Mouse (Mus musculus): ENCODE results near the gene Slk. TPM values are rescaled to one million over a fixed set of nuclear protein-coding genes. Genes with fewer than 3 reads are reported as not detected.

Gene Slk
- polyA plus RNA-seq (2015; fragmentation: Nextera tagmentation; extraction: Ambion mirVana), result 9.2 and 10.6 TPM in 2 replicates

DNA sequence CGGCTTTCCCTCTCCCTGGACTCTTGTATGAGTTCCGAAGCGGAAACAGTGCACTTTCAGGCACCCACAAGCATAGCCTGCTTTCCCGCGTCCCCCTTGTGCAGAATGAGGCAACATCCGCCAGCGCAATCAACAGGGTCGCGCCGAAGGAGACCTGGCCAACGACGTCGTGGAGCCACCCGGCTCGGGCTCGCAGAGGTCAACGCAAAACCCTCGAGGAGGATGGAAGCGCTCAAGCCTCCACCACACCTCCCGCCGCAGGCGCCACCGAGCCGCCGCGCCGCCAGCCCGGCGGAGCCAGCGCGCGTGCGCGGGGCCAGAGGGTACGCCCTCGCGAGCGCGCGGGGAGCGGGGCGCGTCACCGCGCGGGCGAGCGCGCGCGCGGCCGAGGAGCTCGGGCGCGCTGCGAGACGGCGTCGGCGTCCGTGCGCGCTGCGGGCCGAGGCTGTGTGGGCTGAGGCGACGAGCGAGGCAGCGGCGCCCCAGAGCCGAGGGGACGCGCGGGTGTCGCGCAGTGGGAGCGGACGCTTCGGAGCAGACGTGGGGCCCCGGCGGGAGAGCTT is at the start of gene Slk:
Gene Slk, plus strand, starts transcription at position 454 of the 563 bp plus-strand sequence.
- Histone ChIP-seq H3K9me3 (no peaks in the 10 kb centered on the region), H3K4me3 (peak within 1 kb of the TSS; percentile 78), H3K9ac (peak within 1 kb of the TSS; percentile 94), H3K4me1 (peaks cover 27% of the 10 kb centered on the region), H3K36me3 (no peaks in the 10 kb centered on the region), H3K27ac (peak within 1 kb of the TSS; percentile 91), H3K27me3 (no peaks in the 10 kb centered on the region), H3K4me2 (replicated peaks) (peak within 1 kb of the TSS; percentile 79)
- ATAC-seq (ENCODE audit: low FRiP score, low read depth), result peak; percentile 90
- WGBS, result under 1% methylated on average over 66 of the region's 83 CpGs

DNA sequence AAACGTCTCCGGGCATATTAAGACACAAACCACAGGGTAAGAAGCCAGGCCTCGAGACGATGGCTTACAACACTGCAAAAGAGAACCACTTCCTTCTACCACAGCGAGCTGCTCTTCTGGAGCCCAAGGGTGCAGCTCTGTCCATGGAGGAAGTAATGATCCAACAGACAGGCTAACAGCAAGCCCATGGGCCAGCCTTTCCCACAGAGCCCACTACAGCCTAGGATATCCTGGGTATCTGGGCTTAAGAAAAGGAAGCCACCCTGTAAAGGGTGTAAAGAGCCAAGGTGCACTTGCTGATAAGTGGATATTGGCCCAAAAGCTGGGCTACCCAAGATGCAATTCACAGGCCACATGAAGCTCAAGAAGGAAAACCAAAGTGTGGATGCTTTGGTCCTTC is 48.2 kb upstream of the Slk start:
- Histone ChIP-seq H3K27ac (no peak overlapping the region), H3K9ac (peak overlapping the region; percentile 31; the same call in 1 of the 2 replicates), H3K27me3 (no peaks in the 10 kb centered on the region), H3K9me3 (no peaks in the 10 kb centered on the region), H3K36me3 (peaks cover 59% of the 10 kb centered on the region), H3K4me1 (peaks cover 23% of the 10 kb centered on the region), H3K4me3 (no peak overlapping the region), H3K4me2 (replicated peaks) (no peak overlapping the region)
- no peak for ATAC-seq (ENCODE audit: low FRiP score, low read depth)
- WGBS, result 89% methylated on average over 5 of the region's 5 CpGs

DNA sequence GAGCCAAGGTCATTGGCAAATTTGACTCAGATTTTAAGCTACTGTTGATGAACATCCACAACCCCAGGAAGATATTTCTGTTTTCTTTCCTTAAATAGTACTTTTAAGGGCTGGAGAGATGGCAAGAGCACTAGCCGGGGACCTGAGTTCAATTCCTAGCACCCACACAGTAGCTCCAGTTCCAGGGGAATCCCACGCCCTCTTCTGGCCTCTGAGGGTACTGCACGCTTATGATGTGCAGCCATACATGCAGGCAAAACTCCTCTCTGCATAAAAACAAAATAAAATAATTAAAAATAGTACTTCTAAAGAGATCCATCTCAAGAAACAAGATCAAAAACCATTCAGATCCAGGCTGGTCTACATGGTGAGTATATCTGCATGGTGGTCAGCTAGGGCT is 47.0 kb upstream of the Slk start:
- H3K4me2 ChIP-seq (replicated peaks), result no peak overlapping the region
- no peaks in the 10 kb centered on the region for H3K9me3 ChIP-seq
- H3K4me1 ChIP-seq, result peaks cover 23% of the 10 kb centered on the region
- WGBS, result 90% methylated on average over 3 of the region's 3 CpGs
- ATAC-seq (ENCODE audit: low FRiP score, low read depth), result no peak
- H3K27me3 ChIP-seq, result no peaks in the 10 kb centered on the region
- no peak overlapping the region for H3K27ac ChIP-seq
- H3K36me3 ChIP-seq, result peaks cover 47% of the 10 kb centered on the region
- H3K4me3 ChIP-seq, result no peak overlapping the region
- H3K9ac ChIP-seq, result no peak overlapping the region

DNA sequence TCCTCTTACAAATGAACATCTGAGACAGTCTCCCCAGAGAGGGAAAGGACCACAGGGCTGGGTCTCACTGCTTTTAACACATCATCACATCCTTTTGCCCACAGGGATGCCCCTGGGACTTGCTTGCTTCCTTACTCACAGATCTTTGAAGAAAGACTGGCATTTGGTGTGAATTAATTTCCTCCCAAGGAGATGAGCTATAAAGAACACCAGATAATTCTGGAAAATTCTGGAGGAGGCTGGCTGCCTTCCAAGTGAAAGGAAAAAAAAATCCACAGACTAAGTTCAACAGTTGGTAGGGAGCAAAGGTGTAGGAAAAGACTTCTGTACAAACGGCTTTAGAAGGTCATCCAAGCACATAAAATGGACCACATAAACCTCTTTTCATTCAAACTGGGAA is 45.3 kb upstream of the Slk start:
- no peak overlapping the region for H3K9ac ChIP-seq
- ATAC-seq (ENCODE audit: low FRiP score, low read depth), result no peak
- no peak overlapping the region for H3K4me3 ChIP-seq
- H3K36me3 ChIP-seq, result peaks cover 32% of the 10 kb centered on the region
- no peak overlapping the region for H3K4me2 ChIP-seq (replicated peaks)
- H3K27me3 ChIP-seq, result no peaks in the 10 kb centered on the region
- WGBS, result 49% methylated on average over 1 of the region's 1 CpGs
- H3K4me1 ChIP-seq, result peaks cover 40% of the 10 kb centered on the region
- no peaks in the 10 kb centered on the region for H3K9me3 ChIP-seq
- H3K27ac ChIP-seq, result no peak overlapping the region

DNA sequence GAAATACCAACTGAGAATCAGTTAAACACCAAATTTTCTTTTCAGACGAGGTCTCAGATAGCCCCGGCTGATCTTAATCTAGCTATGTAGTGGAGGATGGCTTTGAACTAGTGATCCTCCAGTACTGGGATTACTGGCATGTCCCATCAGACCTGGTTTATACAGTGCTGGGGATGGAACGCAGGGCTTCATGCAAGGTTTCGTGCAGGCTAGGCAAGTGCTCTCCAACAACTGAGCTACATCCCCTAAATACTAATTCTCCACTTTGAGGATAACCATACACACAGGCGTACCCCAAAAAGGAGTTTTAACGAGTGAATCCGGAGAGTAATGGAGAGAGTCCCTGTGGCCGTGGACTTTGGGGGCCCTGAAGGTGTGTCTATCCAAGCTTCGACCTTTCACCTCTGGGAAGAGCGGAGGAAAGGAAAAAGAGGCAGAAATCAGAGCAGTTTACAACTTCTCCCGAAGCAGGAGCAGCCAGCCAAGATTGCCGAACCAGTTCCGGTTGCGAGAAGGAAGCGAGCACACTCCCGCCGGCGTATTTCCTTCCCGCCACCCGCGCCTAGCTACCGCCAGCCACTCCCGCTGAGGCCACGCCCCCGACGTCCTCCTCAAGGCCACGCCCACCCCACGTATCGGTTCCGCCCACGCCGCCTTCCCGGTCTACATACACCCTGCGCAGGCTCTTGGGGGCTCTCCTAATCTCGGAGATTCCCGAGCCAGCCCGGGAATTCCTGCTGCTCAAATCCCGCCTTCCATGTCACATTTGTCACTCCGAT is 42.8 kb upstream of the Slk start:
- H3K9ac ChIP-seq, result peak overlapping the region; percentile 75
- peak overlapping the region; percentile 87 for H3K27ac ChIP-seq
- WGBS, result 4% methylated on average over 39 of the region's 39 CpGs
- peaks cover 9% of the 10 kb centered on the region for H3K27me3 ChIP-seq
- H3K9me3 ChIP-seq, result no peaks in the 10 kb centered on the region
- peak overlapping the region; percentile 61 for H3K4me3 ChIP-seq
- H3K4me1 ChIP-seq, result peaks cover 42% of the 10 kb centered on the region
- H3K4me2 ChIP-seq (replicated peaks), result peak overlapping the region; percentile 78
- peak; percentile 95 for ATAC-seq (ENCODE audit: low FRiP score, low read depth)
- H3K36me3 ChIP-seq, result peaks cover 15% of the 10 kb centered on the region

DNA sequence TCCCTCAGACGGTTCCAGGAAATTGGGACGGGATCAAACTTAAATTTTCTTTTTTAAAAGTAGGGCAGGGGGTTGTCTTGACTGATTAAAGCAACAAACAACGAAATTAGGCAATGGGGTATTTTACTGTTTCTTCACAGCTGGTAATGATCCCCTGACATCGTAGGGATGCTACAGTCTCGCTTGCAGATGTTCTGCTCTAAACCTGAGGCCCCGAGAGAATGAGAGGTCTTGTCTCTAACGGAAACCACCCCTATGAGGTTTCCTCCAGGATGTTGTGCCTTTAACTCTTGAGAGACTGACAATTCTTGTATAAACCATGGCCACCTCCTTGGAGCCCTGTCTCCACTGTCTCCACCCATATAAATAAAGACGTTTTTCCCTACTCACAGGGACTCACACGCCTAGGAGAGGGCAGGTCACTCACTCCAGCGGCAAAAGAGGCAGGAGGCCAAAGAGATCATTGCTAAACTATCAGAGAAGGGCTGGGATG is 42.1 kb upstream of the Slk start, which contains the start of gene Stn1:
Gene Stn1, minus strand, starts transcription at position 208 of the 493 bp plus-strand sequence.
- peaks cover 10% of the 10 kb centered on the region for H3K36me3 ChIP-seq
- ATAC-seq (ENCODE audit: low FRiP score, low read depth), result peak; percentile 20; the same call in 1 of the 2 replicates
- WGBS, result 2% methylated on average over 10 of the region's 10 CpGs
- H3K27ac ChIP-seq, result peak within 1 kb of the TSS; percentile 87
- no peaks in the 10 kb centered on the region for H3K9me3 ChIP-seq
- peak within 1 kb of the TSS; percentile 78 for H3K4me2 ChIP-seq (replicated peaks)
- H3K9ac ChIP-seq, result peak within 1 kb of the TSS; percentile 75
- H3K27me3 ChIP-seq, result peaks cover 15% of the 10 kb centered on the region
- peaks cover 42% of the 10 kb centered on the region for H3K4me1 ChIP-seq
- H3K4me3 ChIP-seq, result peak within 1 kb of the TSS; percentile 61

DNA sequence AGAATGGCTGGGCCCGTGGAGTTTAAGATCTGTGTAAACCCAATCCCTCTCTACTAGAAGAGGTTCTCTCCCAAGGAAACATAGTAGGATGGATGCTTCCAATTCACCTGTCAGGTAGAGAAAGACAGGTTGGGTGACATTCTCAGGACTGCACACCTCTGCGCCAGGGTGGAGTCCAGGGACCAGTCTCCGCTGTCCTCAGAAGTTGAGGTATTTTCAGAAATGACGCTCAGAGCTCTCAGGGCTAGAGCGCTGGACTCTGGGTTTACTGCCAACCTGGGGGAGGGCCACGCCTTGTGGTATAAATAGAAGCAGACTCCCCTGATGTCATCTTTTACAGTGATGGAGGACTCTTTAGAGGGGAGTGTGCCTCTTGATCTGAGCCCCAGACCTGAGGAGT is 41.6 kb upstream of the Slk start:
- H3K4me1 ChIP-seq, result peaks cover 42% of the 10 kb centered on the region
- H3K27me3 ChIP-seq, result peaks cover 20% of the 10 kb centered on the region
- peak overlapping the region; percentile 61 for H3K4me3 ChIP-seq
- peak overlapping the region; percentile 69; the same call in 1 of the 2 replicates for H3K27ac ChIP-seq
- H3K9ac ChIP-seq, result 0 out of 2 replicates have a peak overlapping the region, but pooled peaks have one; percentile 68
- H3K9me3 ChIP-seq, result no peaks in the 10 kb centered on the region
- peak overlapping the region; percentile 78 for H3K4me2 ChIP-seq (replicated peaks)
- WGBS, result 70% methylated on average over 6 of the region's 6 CpGs
- peaks cover 5% of the 10 kb centered on the region for H3K36me3 ChIP-seq
- ATAC-seq (ENCODE audit: low FRiP score, low read depth), result no peak

DNA sequence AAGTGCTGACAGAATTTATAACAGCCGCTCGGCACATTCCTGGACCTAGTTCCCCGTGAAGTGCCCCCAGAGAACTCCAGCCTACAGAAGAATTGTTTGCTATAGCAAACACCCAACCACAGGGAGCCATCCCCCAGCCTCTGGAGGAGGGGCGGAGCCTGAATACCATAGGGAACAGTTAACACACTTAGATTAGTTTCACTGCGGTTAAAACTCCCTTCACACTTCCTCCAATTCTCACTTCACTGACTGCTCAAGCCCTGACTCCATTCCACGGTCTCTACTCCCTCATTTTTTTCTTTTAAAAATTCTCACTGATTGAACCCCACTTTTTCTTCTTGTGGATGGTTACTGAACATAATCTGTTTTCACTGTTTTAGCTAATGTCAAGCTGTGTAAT is 40.7 kb upstream of the Slk start:
- Histone ChIP-seq H3K27me3 (peaks cover 28% of the 10 kb centered on the region), H3K9ac (peak overlapping the region; percentile 6; the same call in 1 of the 2 replicates), H3K36me3 (no peaks in the 10 kb centered on the region), H3K4me2 (replicated peaks) (peak overlapping the region; percentile 32), H3K4me1 (peaks cover 42% of the 10 kb centered on the region), H3K27ac (no peak overlapping the region), H3K9me3 (no peaks in the 10 kb centered on the region), H3K4me3 (no peak overlapping the region)
- ATAC-seq (ENCODE audit: low FRiP score, low read depth), result no peak
- 5% methylated on average over 6 of the region's 6 CpGs for WGBS

DNA sequence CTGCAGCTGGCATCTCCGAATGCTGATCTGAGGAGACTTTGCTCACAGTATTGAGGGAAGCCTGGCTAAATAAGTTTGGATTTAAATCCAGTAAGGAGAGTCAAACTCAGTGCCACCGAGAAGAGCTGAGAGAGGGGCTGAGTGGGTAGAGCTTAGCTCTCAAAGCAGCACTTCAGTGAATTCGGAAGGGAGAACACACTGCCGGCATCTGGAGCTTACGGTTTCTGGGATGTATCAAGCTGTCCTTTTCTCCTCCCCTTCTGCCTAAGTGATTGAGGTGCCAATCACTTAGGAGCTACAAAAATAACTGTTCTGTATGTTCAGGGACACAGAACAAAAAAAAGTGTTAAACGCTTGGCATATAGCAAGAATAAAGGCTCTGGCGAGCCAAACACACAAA is 37.0 kb upstream of the Slk start:
- H3K9me3 ChIP-seq, result no peaks in the 10 kb centered on the region
- H3K27me3 ChIP-seq, result peaks cover 30% of the 10 kb centered on the region
- no peak overlapping the region for H3K9ac ChIP-seq
- no peak overlapping the region for H3K4me3 ChIP-seq
- H3K27ac ChIP-seq, result no peak overlapping the region
- no peak overlapping the region for H3K4me2 ChIP-seq (replicated peaks)
- 58% methylated on average over 7 of the region's 7 CpGs for WGBS
- ATAC-seq (ENCODE audit: low FRiP score, low read depth), result no peak
- H3K36me3 ChIP-seq, result no peaks in the 10 kb centered on the region
- peaks cover 19% of the 10 kb centered on the region for H3K4me1 ChIP-seq

DNA sequence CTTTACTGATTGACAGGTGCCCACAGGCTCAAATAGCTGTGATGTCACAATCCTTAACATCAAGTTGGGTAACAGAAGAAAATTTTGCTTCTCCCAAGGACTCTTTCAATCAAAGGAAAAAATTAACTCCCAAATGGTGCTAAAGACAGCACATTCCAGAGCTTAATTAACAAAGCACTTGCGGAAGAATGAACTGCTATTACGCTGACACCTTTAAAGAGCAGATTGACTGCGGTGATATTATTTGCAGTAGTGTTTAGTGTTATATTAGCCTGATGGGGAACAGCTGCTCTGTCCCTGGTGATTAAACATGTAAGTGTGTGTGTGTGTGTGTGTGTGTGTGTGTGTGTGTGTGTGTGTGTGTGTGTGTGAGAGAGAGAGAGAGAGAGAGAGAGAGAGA is 34.4 kb upstream of the Slk start:
- Histone ChIP-seq H3K4me2 (replicated peaks) (no peak overlapping the region), H3K9me3 (no peaks in the 10 kb centered on the region), H3K27me3 (peaks cover 30% of the 10 kb centered on the region), H3K27ac (no peak overlapping the region), H3K36me3 (no peaks in the 10 kb centered on the region), H3K4me3 (no peak overlapping the region), H3K9ac (no peak overlapping the region), H3K4me1 (0 out of 2 replicates have a peak, but pooled peaks cover 6% of the 10 kb centered on the region)
- WGBS, result 12% methylated on average over 3 of the region's 3 CpGs
- ATAC-seq (ENCODE audit: low FRiP score, low read depth), result no peak

DNA sequence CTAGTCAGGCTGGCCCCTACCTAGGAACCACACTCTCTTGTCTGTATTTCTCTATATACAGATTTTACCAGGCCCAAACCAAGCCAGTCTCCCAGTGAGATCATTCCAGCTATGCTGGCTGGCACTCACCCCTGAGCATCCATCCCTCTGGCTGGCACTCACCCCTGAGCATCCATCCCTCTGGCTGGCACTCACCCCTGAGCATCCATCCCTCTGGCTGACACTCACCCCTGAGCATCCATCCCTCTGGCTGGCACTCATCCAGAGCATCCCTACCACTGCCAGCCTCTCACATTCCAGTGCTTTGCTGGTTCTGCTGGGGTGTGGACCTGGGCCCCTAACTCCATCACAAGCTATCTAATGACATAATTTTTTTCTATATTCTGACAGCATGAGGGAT is 34.0 kb upstream of the Slk start:
- H3K4me2 ChIP-seq (replicated peaks), result no peak overlapping the region
- ATAC-seq (ENCODE audit: low FRiP score, low read depth), result no peak
- H3K36me3 ChIP-seq, result no peaks in the 10 kb centered on the region
- H3K4me1 ChIP-seq, result 0 out of 2 replicates have a peak, but pooled peaks cover 6% of the 10 kb centered on the region
- peaks cover 30% of the 10 kb centered on the region for H3K27me3 ChIP-seq
- no peak overlapping the region for H3K9ac ChIP-seq
- no peak overlapping the region for H3K4me3 ChIP-seq
- H3K27ac ChIP-seq, result no peak overlapping the region
- no peaks in the 10 kb centered on the region for H3K9me3 ChIP-seq

DNA sequence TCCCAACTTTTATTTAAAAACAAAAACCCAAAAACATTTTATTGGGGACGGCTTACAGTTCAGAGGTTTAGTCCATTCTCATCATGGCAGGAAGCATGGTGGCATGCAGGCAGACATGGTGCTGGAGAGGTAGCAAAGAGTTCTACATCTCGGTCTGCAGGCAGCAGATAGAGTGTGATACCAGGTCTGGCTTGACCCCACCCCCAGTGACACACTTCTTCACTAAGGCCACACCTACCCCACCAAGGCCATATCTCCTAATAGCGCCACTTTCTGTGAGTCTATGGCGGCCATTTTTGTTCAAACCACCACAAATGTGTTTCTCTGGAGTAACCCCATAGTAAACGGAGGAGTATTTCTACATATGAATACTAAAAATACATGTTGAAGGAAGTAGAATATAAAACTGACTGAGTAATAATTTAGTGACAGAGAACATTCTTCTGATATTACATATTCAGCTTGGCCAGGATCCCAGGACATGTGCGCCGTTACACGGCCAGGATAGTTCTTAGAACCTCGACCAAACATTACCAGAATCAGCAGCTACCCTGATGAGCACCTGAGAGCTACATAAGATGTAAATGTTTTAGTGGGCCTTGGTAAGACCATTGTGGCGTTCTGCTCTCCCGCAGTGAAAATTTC is 30.9 kb upstream of the Slk start:
- Histone ChIP-seq H3K4me3 (no peak overlapping the region), H3K4me2 (replicated peaks) (no peak overlapping the region), H3K9ac (no peak overlapping the region), H3K27me3 (0 out of 2 replicates have a peak, but pooled peaks cover 4% of the 10 kb centered on the region), H3K36me3 (no peaks in the 10 kb centered on the region), H3K27ac (no peak overlapping the region), H3K4me1 (0 out of 2 replicates have a peak, but pooled peaks cover 6% of the 10 kb centered on the region), H3K9me3 (no peaks in the 10 kb centered on the region)
- 86% methylated on average over 11 of the region's 11 CpGs for WGBS
- no peak for ATAC-seq (ENCODE audit: low FRiP score, low read depth)

Measured in limb, embryonic 13.5 days (tissue).